Mouse (Mus musculus): ENCODE results near the gene Zkscan8. TPM values are rescaled to one million over a fixed set of nuclear protein-coding genes. Genes with fewer than 3 reads are reported as not detected.
"Not testable (repeated sequence)": the region's sequence is repeated elsewhere in the genome, so short reads cannot be mapped to it uniquely, and the experiment has no call there.

Gene Zkscan8
- polyA plus RNA-seq, 2 experiments, result 1.4 to 2.1 TPM

DNA sequence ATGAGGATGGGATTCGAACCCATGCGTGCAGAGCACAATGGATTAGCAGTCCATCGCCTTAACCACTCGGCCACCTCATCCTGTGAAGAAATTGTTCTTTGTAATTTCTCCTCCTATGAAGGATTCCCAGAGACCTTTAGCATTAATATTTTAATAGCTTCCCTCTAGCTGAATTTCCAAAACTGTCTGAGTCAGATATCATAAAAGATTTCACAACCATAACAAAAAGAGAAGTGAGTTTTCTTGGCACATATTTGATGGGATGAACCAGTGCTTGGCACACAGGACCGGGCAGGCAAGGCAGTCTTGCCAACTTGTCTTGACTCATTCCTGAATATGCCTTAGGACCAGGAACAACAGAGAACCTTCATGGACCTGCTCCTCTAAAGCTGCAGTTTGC, 38.1 kb downstream of the Zkscan8 start:
- DNase-seq (ENCODE audit: low read depth in 3 of 3, low spot score in 3 of 3) (no peak), ATAC-seq (ENCODE audit: insufficient read depth) (no peak)
- Histone ChIP-seq H3K4me3 (ENCODE audit: insufficient read depth in 1 of 2, low read depth in 2 of 2, low read length in 2 of 2) (no peak overlapping the region), H3K9ac (replicated peaks) (no peak overlapping the region), H3K36me3 (replicated peaks; ENCODE audit: control insufficient read depth, insufficient read depth, low read depth) (no peaks in the 10 kb centered on the region), H3K4me2 (ENCODE audit: low read depth) (no peak overlapping the region), H3K27me3 (ENCODE audit: control insufficient read depth, insufficient read depth, low read length) (no peaks in the 10 kb centered on the region), H3K27ac (no peak overlapping the region), H3K4me1 (replicated peaks; ENCODE audit: control insufficient read depth in 2 of 2, insufficient read depth in 2 of 2, low read length in 1 of 2) (no peaks in the 10 kb centered on the region), H3K9me3 (ENCODE audit: control insufficient read depth, low read length) (no peaks in the 10 kb centered on the region)
- TF ChIP-seq CTCF (IDR thresholded peaks at IDR 0.05; ENCODE audit: low read depth) (no peak), EP300 (IDR thresholded peaks at IDR 0.05; ENCODE audit: low read depth) (no peak)
- 78% methylated on average over 5 of the region's 5 CpGs for WGBS (ENCODE audit: insufficient replicate concordance)

- Histone ChIP-seq H3K27ac (no peak overlapping the region), H3K9ac (replicated peaks) (no peak overlapping the region), H3K4me2 (ENCODE audit: low read depth) (no peak overlapping the region), H3K4me3 (ENCODE audit: insufficient read depth in 1 of 2, low read depth in 2 of 2, low read length in 2 of 2) (no peak overlapping the region), H3K9me3 (ENCODE audit: control insufficient read depth, low read length) (no peaks in the 10 kb centered on the region), H3K4me1 (replicated peaks; ENCODE audit: control insufficient read depth in 2 of 2, insufficient read depth in 2 of 2, low read length in 1 of 2) (no peaks in the 10 kb centered on the region), H3K36me3 (replicated peaks; ENCODE audit: control insufficient read depth, insufficient read depth, low read depth) (no peaks in the 10 kb centered on the region), H3K27me3 (ENCODE audit: control insufficient read depth, insufficient read depth, low read length) (no peaks in the 10 kb centered on the region)
- DNase-seq (ENCODE audit: low read depth in 3 of 3, low spot score in 3 of 3) (no peak), ATAC-seq (ENCODE audit: insufficient read depth) (no peak)
- WGBS (ENCODE audit: insufficient replicate concordance), result 64% methylated on average over 1 of the region's 1 CpGs
- no peak for TF ChIP-seq EP300 (IDR thresholded peaks at IDR 0.05; ENCODE audit: low read depth)
- no peak for TF ChIP-seq CTCF (IDR thresholded peaks at IDR 0.05; ENCODE audit: low read depth)
Measured at GRCm38 (mm10) chr13:21486881-21487280, 44.0 kb downstream of the Zkscan8 start.

- H3K27ac ChIP-seq; H3K27me3 ChIP-seq (ENCODE audit: control insufficient read depth, insufficient read depth, low read length); H3K9me3 ChIP-seq (ENCODE audit: control insufficient read depth, low read length); H3K4me1 ChIP-seq (replicated peaks; ENCODE audit: control insufficient read depth in 2 of 2, insufficient read depth in 2 of 2, low read length in 1 of 2); DNase-seq (ENCODE audit: low read depth in 3 of 3, low spot score in 3 of 3); H3K36me3 ChIP-seq (replicated peaks; ENCODE audit: control insufficient read depth, insufficient read depth, low read depth): not testable (repeated sequence)
- Histone ChIP-seq H3K4me2 (ENCODE audit: low read depth) (peak within 1 kb of the TSS; percentile 60), H3K9ac (replicated peaks) (peak within 1 kb of the TSS; percentile 7), H3K4me3 (ENCODE audit: insufficient read depth in 1 of 2, low read depth in 2 of 2, low read length in 2 of 2) (peak within 1 kb of the TSS; percentile 39 to 76)
- WGBS (ENCODE audit: insufficient replicate concordance), result 4% methylated on average over 30 of the region's 31 CpGs
- ATAC-seq (ENCODE audit: insufficient read depth), result peak; percentile 52
Measured at GRCm38 (mm10) chr13:21478759-21479670, 51.9 kb downstream of the Zkscan8 start, which contains the start of the genes Zkscan4 and Gm10065. Gene Zkscan4 (plus strand): TSS chr13:21478907. Gene Gm10065 (minus strand): TSS chr13:21479441.

DNA sequence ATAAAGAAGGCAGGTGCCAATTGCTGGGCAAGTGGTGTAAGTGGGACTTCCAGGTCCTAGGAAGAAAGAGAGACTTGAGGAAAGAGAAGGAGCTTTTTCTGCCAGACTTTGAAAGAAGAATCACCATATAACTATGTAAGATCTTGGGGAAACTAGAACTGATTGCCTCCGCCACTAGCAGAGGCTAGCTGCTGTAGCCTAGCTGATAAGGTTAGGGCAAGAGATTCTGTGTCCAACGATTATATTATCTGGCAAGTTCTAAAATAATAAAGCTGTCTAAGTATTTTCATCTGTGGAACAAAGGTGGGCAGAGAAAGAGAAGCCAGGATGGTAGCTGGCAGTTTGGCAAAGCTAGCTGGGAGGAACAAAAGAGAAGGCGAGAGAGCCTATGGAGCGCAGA, 58.5 kb downstream of the Zkscan8 start:
- no peak overlapping the region for H3K4me2 ChIP-seq (ENCODE audit: low read depth)
- no peak overlapping the region for H3K4me3 ChIP-seq (ENCODE audit: insufficient read depth in 1 of 2, low read depth in 2 of 2, low read length in 2 of 2)
- H3K9me3 ChIP-seq (ENCODE audit: control insufficient read depth, low read length), result no peaks in the 10 kb centered on the region
- DNase-seq (ENCODE audit: low read depth in 3 of 3, low spot score in 3 of 3) (no peak), ATAC-seq (ENCODE audit: insufficient read depth) (no peak)
- TF ChIP-seq EP300 (IDR thresholded peaks at IDR 0.05; ENCODE audit: low read depth) (no peak), CTCF (IDR thresholded peaks at IDR 0.05; ENCODE audit: low read depth) (no peak)
- H3K9ac ChIP-seq (replicated peaks), result no peak overlapping the region
- H3K4me1 ChIP-seq (replicated peaks; ENCODE audit: control insufficient read depth in 2 of 2, insufficient read depth in 2 of 2, low read length in 1 of 2), result peaks cover 7 to 8% of the 10 kb centered on the region in 2 experiments
- WGBS (ENCODE audit: insufficient replicate concordance), result 26% methylated on average over 4 of the region's 4 CpGs
- H3K27me3 ChIP-seq (ENCODE audit: control insufficient read depth, insufficient read depth, low read length), result peaks cover 1% of the 10 kb centered on the region
- no peak overlapping the region for H3K27ac ChIP-seq
- no peaks in the 10 kb centered on the region for H3K36me3 ChIP-seq (replicated peaks; ENCODE audit: control insufficient read depth, insufficient read depth, low read depth)

DNA sequence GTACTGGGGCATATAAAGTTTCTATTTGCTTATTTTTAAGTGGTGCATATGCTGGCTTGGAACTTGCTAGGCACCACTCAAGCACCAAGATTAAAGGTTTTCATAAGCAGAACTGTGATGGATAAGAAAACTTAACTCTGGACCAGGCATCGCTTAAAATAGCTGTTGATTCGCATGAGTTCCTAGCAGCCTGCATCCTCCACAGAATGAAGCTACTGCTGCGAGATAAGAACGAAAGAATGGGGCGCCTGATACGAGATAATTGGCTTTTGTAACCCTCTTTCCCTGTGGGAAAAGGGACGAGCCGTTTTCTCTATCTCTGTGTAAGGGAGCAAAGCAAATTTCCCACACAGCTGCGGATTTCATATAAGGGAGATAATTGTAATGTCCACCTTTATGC, 61.8 kb downstream of the Zkscan8 start:
- Histone ChIP-seq H3K9ac (replicated peaks) (no peak overlapping the region; the same call in 1 of the 2 replicates), H3K27ac (no peak overlapping the region), H3K36me3 (replicated peaks; ENCODE audit: control insufficient read depth, insufficient read depth, low read depth) (no peaks in the 10 kb centered on the region)

More for the DNA sequence above, 61.8 kb downstream of the Zkscan8 start:
- TF ChIP-seq CTCF (IDR thresholded peaks at IDR 0.05; ENCODE audit: low read depth) (no peak), EP300 (IDR thresholded peaks at IDR 0.05; ENCODE audit: low read depth) (no peak)
- 8% methylated on average over 9 of the region's 9 CpGs for WGBS (ENCODE audit: insufficient replicate concordance)
- Histone ChIP-seq H3K4me1 (replicated peaks; ENCODE audit: control insufficient read depth in 2 of 2, insufficient read depth in 2 of 2, low read length in 1 of 2) (peaks cover 7 to 8% of the 10 kb centered on the region in 2 experiments), H3K4me3 (ENCODE audit: insufficient read depth in 1 of 2, low read depth in 2 of 2, low read length in 2 of 2) (no peak overlapping the region), H3K27me3 (ENCODE audit: control insufficient read depth, insufficient read depth, low read length) (peaks cover 8% of the 10 kb centered on the region), H3K4me2 (ENCODE audit: low read depth) (peak overlapping the region; percentile 97), H3K9me3 (ENCODE audit: control insufficient read depth, low read length) (no peaks in the 10 kb centered on the region)
- DNase-seq (ENCODE audit: low read depth in 3 of 3, low spot score in 3 of 3), result no peak
- no peak for ATAC-seq (ENCODE audit: insufficient read depth)

Data from liver, embryonic 14.5 days (tissue).